Mouse (Mus musculus) midbrain, embryonic 13.5 days (tissue): ENCODE measurements around the gene Olfr1496. TPM values are rescaled to one million over a fixed set of nuclear protein-coding genes. Genes with fewer than 3 reads are reported as not detected.
"Not testable (repeated sequence)": the region's sequence is repeated elsewhere in the genome, so short reads cannot be mapped to it uniquely, and the experiment has no call there.

Source experiments
- ATAC-seq: fragments of 200-750 bp; cut with Nextera tagmentation; 2 replicates; pipeline ENCODE4 v1.8.0; 2017; ENCODE audit warnings: mild to moderate bottlenecking, moderate TSS enrichment, moderate library complexity
- H3K27ac ChIP-seq: fragments of 300-500 bp; sonication (generic); 2 replicates; pipeline ENCODE4 v1.5.1; 2015; ENCODE audit warnings: inconsistent platforms, mild to moderate bottlenecking, moderate library complexity
- H3K27me3 ChIP-seq: fragments of 300-500 bp; sonication (generic); 2 replicates; pipeline ENCODE4 v1.6.1; 2015; ENCODE audit warnings: mild to moderate bottlenecking, inconsistent platforms
- H3K36me3 ChIP-seq: fragments of 300-500 bp; sonication (generic); 2 replicates; pipeline ENCODE4 v1.6.1; 2015; ENCODE audit warnings: mild to moderate bottlenecking, inconsistent platforms
- H3K4me1 ChIP-seq: fragments of 300-500 bp; sonication (generic); replicated peaks from 2 replicates; pipeline ENCODE4 v1.6.1; 2015; ENCODE audit warnings: inconsistent platforms
- H3K4me2 ChIP-seq: fragments of 300-500 bp; sonication (generic); replicated peaks from 2 replicates; pipeline ENCODE4 v1.6.1; 2015; ENCODE audit warnings: moderate library complexity, mild to moderate bottlenecking, inconsistent platforms
- H3K4me3 ChIP-seq: fragments of 300-500 bp; sonication (generic); replicated peaks from 2 replicates; pipeline ENCODE4 v1.5.1; 2015; ENCODE audit warnings: mild to moderate bottlenecking, inconsistent platforms
- H3K9ac ChIP-seq: fragments of 300-500 bp; sonication (generic); replicated peaks from 2 replicates; pipeline ENCODE4 v1.6.1; 2015; ENCODE audit warnings: mild to moderate bottlenecking, inconsistent platforms
- H3K9me3 ChIP-seq: fragments of 300-500 bp; sonication (generic); 2 replicates; pipeline ENCODE4 v1.6.1; 2016; ENCODE audit warnings: mild to moderate bottlenecking, inconsistent platforms
- WGBS: fragments of 180-500 bp; shearing (Covaris S2); methylation state at CpG from one replicate; pipeline ENCODE4 v1.1.7; 2015; 5-methylcytosine and 5-hydroxymethylcytosine counted together
- polyA plus RNA-seq: library from polyadenylated mRNA; unstranded; fragments of >200 nt; fragmentation: Nextera tagmentation; extraction: Ambion mirVana; gene quantifications from 2 replicates; pipeline ENCODE4 v1.2.1, GENCODE M21; 2015

The Olfr1496 gene
- polyA plus RNA-seq = not detected in 2 replicates

DNA sequence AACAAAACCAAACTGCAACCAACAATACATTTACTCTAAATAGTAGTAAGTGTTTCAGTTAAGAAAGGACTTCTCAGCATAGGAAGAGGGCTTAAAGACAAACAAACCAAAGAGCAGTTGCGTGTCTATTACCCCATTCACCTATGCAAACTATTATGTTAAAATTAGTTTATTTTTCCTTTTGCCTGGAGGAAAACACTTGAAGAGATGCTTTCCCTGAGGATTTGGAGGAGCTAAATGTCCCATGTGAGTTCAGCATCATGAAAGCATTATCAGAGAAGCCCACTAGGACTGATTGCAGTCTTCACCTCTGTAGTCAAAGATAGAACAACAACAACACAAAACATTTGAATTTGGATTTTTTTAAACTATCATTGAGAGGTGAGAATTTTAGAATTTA, at the start of gene Olfr1496:
Gene Olfr1496, plus strand, starts transcription at position 301 of the 400 bp plus-strand sequence.
- 90% methylated on average over 1 of the region's 1 CpGs for WGBS
- no peak within 1 kb of the TSS for H3K9ac ChIP-seq

DNA sequence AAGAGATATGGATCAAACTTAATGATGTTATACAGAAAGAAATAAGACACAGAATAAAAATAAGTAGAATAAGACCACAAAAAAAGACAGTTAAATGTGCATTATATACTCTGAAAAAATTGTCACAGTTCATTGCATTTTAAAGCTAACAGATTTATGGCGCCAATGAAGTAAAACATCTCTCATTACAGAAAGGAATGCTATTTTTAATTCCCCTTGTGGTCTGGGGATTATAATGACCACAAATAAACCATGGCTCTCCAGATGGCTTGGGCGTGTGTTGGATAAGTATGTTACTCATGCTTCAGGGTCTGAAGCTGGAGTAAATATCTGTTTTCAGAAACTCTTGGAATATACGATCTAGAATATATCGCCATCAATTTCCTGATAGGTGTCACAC, 38.2 kb upstream of the Olfr1496 start, which contains the start of gene Olfr1494:
Gene Olfr1494, plus strand, starts transcription at position 301 of the 400 bp plus-strand sequence.
- WGBS = 88% methylated on average over 4 of the region's 4 CpGs
- no peaks in the 10 kb centered on the region for H3K9me3 ChIP-seq

More for the DNA sequence above, at the start of gene Olfr1496:
- Histone ChIP-seq H3K4me3 (no peak within 1 kb of the TSS), H3K36me3 (no peaks in the 10 kb centered on the region), H3K27me3 (no peaks in the 10 kb centered on the region), H3K27ac (no peak within 1 kb of the TSS), H3K4me2 (no peak within 1 kb of the TSS), H3K9me3 (no peaks in the 10 kb centered on the region), H3K4me1 (no peaks in the 10 kb centered on the region)
- ATAC-seq = no peak

DNA sequence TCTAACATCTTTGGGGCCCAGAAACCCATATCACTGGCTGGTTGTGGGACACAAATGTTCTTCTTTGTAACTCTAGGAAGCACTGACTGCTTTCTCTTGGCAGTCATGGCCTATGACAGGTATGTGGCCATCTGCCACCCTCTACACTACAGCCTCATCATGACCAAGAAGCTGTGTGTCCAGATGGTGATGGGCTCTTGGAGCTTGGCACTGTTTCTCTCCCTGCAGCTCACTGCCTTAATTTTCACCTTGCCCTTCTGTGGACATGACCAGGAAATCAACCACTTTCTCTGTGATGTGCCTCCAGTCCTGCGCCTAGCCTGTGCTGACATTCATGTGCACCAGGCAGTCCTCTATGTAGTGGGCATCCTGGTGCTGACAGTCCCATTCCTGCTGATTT, 28.3 kb upstream of the Olfr1496 start:
- WGBS = 94% methylated on average over 1 of the region's 1 CpGs

More for the DNA sequence above, 38.2 kb upstream of the Olfr1496 start, which contains the start of gene Olfr1494:
- Histone ChIP-seq H3K27me3 (no peaks in the 10 kb centered on the region), H3K4me3 (no peak within 1 kb of the TSS), H3K4me1 (no peaks in the 10 kb centered on the region), H3K4me2 (no peak within 1 kb of the TSS), H3K36me3 (no peaks in the 10 kb centered on the region), H3K27ac (no peak within 1 kb of the TSS), H3K9ac (no peak within 1 kb of the TSS)
- ATAC-seq = no peak

GRCm38 (mm10) chr19:13764306-13764705, 13.4 kb upstream of the Olfr1496 start, which contains the start of gene Olfr1495:
TSS of gene Olfr1495 (plus strand) at chr19:13764606.
- no peaks in the 10 kb centered on the region for H3K9me3 ChIP-seq

More for the DNA sequence above, 28.3 kb upstream of the Olfr1496 start:
- H3K9me3 ChIP-seq = no peaks in the 10 kb centered on the region
- no peak overlapping the region for H3K4me2 ChIP-seq
- H3K4me1 ChIP-seq = no peaks in the 10 kb centered on the region
- no peak overlapping the region for H3K4me3 ChIP-seq
- H3K27me3 ChIP-seq = no peaks in the 10 kb centered on the region
- no peak overlapping the region for H3K27ac ChIP-seq
- H3K36me3 ChIP-seq = no peaks in the 10 kb centered on the region
- ATAC-seq = no peak
- H3K9ac ChIP-seq = no peak overlapping the region

DNA sequence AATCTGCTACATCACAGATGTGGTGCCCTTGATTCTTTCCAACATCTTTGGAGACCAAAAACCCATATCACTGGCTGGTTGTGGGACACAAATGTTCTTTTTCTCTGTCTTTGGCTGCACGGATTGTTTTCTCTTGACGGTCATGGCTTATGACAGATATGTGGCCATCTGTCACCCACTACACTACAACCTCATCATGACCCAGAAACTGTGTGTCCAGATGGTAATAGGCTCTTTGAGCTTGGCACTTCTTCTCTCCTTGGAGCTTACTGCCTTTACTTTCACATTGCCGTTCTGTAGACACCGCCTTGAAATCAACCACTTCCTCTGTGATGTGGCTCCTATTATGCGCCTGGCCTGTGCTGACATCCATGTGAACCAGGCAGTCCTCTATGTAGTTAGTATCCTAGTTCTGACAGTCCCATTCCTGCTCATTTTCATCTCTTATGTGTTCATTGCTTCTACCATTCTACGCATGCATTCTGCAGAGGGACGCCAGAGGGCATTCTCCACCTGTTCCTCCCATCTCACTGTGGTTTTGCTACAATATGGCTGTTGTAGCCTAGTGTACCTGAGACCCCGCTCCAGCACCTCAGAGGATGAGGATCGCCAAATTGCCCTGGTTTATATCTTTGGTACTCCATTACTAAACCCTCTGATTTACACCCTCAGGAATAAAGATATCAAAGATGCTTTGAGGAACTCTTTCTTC, 9.0 kb upstream of the Olfr1496 start:
- no peak overlapping the region for H3K9ac ChIP-seq
- 93% methylated on average over 9 of the region's 9 CpGs for WGBS
- H3K4me3 ChIP-seq = no peak overlapping the region
- H3K36me3 ChIP-seq = no peaks in the 10 kb centered on the region
- H3K4me2 ChIP-seq = no peak overlapping the region
- no peaks in the 10 kb centered on the region for H3K9me3 ChIP-seq
- H3K27ac ChIP-seq = no peak overlapping the region
- no peak for ATAC-seq
- H3K4me1 ChIP-seq = no peaks in the 10 kb centered on the region
- no peaks in the 10 kb centered on the region for H3K27me3 ChIP-seq

More at GRCm38 (mm10) chr19:13764306-13764705, 13.4 kb upstream of the Olfr1496 start, which contains the start of gene Olfr1495:
- H3K9ac ChIP-seq = no peak within 1 kb of the TSS
- H3K4me3 ChIP-seq = no peak within 1 kb of the TSS
- no peak within 1 kb of the TSS for H3K4me2 ChIP-seq
- H3K27me3 ChIP-seq = no peaks in the 10 kb centered on the region
- H3K4me1 ChIP-seq = no peaks in the 10 kb centered on the region
- no peaks in the 10 kb centered on the region for H3K36me3 ChIP-seq
- WGBS = 87% methylated on average over 3 of the region's 3 CpGs
- no peak within 1 kb of the TSS for H3K27ac ChIP-seq
- ATAC-seq = no peak

DNA sequence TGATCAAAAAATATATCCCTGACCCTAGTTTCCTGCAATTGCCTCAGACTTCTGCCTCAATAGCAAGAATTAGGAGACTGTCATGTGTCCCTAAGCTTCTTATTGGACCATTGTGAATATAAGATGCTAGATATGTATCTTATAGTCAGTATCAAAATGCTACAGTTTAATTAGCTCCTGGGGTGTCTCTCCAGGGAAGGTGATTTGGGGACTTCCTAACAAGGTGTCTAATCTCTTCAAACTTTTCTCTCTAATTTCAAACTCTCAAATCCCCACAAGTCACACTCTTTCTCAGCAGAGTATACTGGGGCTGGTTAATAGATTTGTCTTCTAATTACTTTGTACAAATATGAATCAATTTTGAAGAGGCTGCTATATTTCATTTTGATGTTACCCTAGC, 20.4 kb downstream of the Olfr1496 start, which contains the start of gene Olfr1497:
Gene Olfr1497, minus strand, starts transcription at position 101 of the 400 bp plus-strand sequence.
- Histone ChIP-seq H3K9ac (no peak within 1 kb of the TSS), H3K27me3 (no peaks in the 10 kb centered on the region), H3K4me3 (no peak within 1 kb of the TSS), H3K4me2 (no peak within 1 kb of the TSS), H3K36me3 (no peaks in the 10 kb centered on the region), H3K4me1 (no peaks in the 10 kb centered on the region), H3K9me3 (no peaks in the 10 kb centered on the region), H3K27ac (no peak within 1 kb of the TSS)
- no peak for ATAC-seq

GRCm38 (mm10) chr19:13805486-13805885, 27.8 kb downstream of the Olfr1496 start:
- H3K9ac ChIP-seq, ATAC-seq, H3K4me3 ChIP-seq, H3K27ac ChIP-seq, H3K4me2 ChIP-seq, H3K36me3 ChIP-seq, H3K9me3 ChIP-seq, H3K27me3 ChIP-seq, H3K4me1 ChIP-seq: not testable (repeated sequence)
- WGBS = 75% methylated on average over 1 of the region's 1 CpGs

- Histone ChIP-seq H3K4me1 (no peaks in the 10 kb centered on the region), H3K9ac (no peak overlapping the region), H3K27me3 (no peaks in the 10 kb centered on the region), H3K36me3 (no peaks in the 10 kb centered on the region), H3K4me2 (no peak overlapping the region), H3K9me3 (no peaks in the 10 kb centered on the region), H3K4me3 (no peak overlapping the region), H3K27ac (no peak overlapping the region)
- 64% methylated on average over 2 of the region's 2 CpGs for WGBS
- ATAC-seq = no peak
Measured at GRCm38 (mm10) chr19:13812823-13813222, 35.1 kb downstream of the Olfr1496 start.

- ATAC-seq = no peak
- H3K27me3 ChIP-seq = no peaks in the 10 kb centered on the region
- no peak overlapping the region for H3K4me3 ChIP-seq
- H3K9me3 ChIP-seq = no peaks in the 10 kb centered on the region
- no peaks in the 10 kb centered on the region for H3K4me1 ChIP-seq
- H3K36me3 ChIP-seq = no peaks in the 10 kb centered on the region
- no peak overlapping the region for H3K9ac ChIP-seq
- H3K27ac ChIP-seq = no peak overlapping the region
- no peak overlapping the region for H3K4me2 ChIP-seq
- WGBS = 35% methylated on average over 5 of the region's 5 CpGs
Measured at GRCm38 (mm10) chr19:13818827-13819226, 41.1 kb downstream of the Olfr1496 start.

GRCm38 (mm10) chr19:13819347-13819746, 41.7 kb downstream of the Olfr1496 start, which contains the start of gene Olfr1499:
TSS of gene Olfr1499 (minus strand) at chr19:13819447.
- Histone ChIP-seq H3K9ac (no peak within 1 kb of the TSS), H3K36me3 (no peaks in the 10 kb centered on the region), H3K4me1 (no peaks in the 10 kb centered on the region), H3K27me3 (no peaks in the 10 kb centered on the region), H3K4me3 (no peak within 1 kb of the TSS), H3K4me2 (no peak within 1 kb of the TSS), H3K9me3 (no peaks in the 10 kb centered on the region), H3K27ac (no peak within 1 kb of the TSS)
- ATAC-seq = no peak

GRCm38 (mm10) chr19:13820847-13821246, 43.2 kb downstream of the Olfr1496 start:
- no peak overlapping the region for H3K4me2 ChIP-seq
- H3K36me3 ChIP-seq = no peaks in the 10 kb centered on the region
- no peaks in the 10 kb centered on the region for H3K4me1 ChIP-seq
- ATAC-seq = no peak
- no peaks in the 10 kb centered on the region for H3K27me3 ChIP-seq
- H3K9ac ChIP-seq = no peak overlapping the region
- H3K9me3 ChIP-seq = no peaks in the 10 kb centered on the region
- 76% methylated on average over 5 of the region's 5 CpGs for WGBS
- H3K4me3 ChIP-seq = no peak overlapping the region
- no peak overlapping the region for H3K27ac ChIP-seq

- Histone ChIP-seq H3K4me2 (no peak overlapping the region), H3K9me3 (no peaks in the 10 kb centered on the region), H3K4me1 (no peaks in the 10 kb centered on the region), H3K27ac (no peak overlapping the region), H3K27me3 (no peaks in the 10 kb centered on the region), H3K36me3 (no peaks in the 10 kb centered on the region), H3K4me3 (no peak overlapping the region), H3K9ac (no peak overlapping the region)
- WGBS = 58% methylated on average over 3 of the region's 3 CpGs
- no peak for ATAC-seq
Measured at GRCm38 (mm10) chr19:13828447-13828846, 50.8 kb downstream of the Olfr1496 start.
